Mouse (Mus musculus): ENCODE results near the gene Nt5c.
"Not testable (repeated sequence)": the region's sequence is repeated elsewhere in the genome, so short reads cannot be mapped to it uniquely, and the experiment has no call there.

The Nt5c gene

GRCm38 (mm10) chr11:115491356-115492083 is at the start of gene Nt5c:
TSS of gene Nt5c (minus strand) at chr11:115491862.
- in situ Hi-C loops (cut with MboI), result no loop called here

- in situ Hi-C loops (cut with MboI), result no loop called here
Measured at GRCm38 (mm10) chr11:115538045-115538444, 46.4 kb upstream of the Nt5c start.

GRCm38 (mm10) chr11:115536856-115537568 is 45.4 kb upstream of the Nt5c start:
- in situ Hi-C loops (cut with MboI), result no loop called here

- in situ Hi-C loops (cut with MboI), result no loop called here
Measured at GRCm38 (mm10) chr11:115536038-115536681, 44.5 kb upstream of the Nt5c start, which contains the start of gene Sumo2. TSS of gene Sumo2 (minus strand) at chr11:115536276.

- in situ Hi-C loops (cut with MboI), result no loop called here
Measured at GRCm38 (mm10) chr11:115535401-115536037, 43.9 kb upstream of the Nt5c start.

- in situ Hi-C loops (cut with MboI), result no loop called here
Measured at GRCm38 (mm10) chr11:115534759-115535371, 43.2 kb upstream of the Nt5c start.

GRCm38 (mm10) chr11:115526446-115526845 is 34.8 kb upstream of the Nt5c start:
- in situ Hi-C loops (cut with MboI), result not testable (repeated sequence)

- in situ Hi-C loops (cut with MboI), result no loop called here
Measured at GRCm38 (mm10) chr11:115522703-115523102, 31.0 kb upstream of the Nt5c start.

GRCm38 (mm10) chr11:115522238-115522637 is 30.6 kb upstream of the Nt5c start:
- in situ Hi-C loops (cut with MboI), result no loop called here

GRCm38 (mm10) chr11:115521080-115521479 is 29.4 kb upstream of the Nt5c start:
- in situ Hi-C loops (cut with MboI), result no loop called here

GRCm38 (mm10) chr11:115520218-115520617 is 28.6 kb upstream of the Nt5c start:
- in situ Hi-C loops (cut with MboI), result no loop called here

GRCm38 (mm10) chr11:115519581-115519980 is 27.9 kb upstream of the Nt5c start:
- in situ Hi-C loops (cut with MboI), result no loop called here

GRCm38 (mm10) chr11:115518693-115519092 is 27.0 kb upstream of the Nt5c start:
- in situ Hi-C loops (cut with MboI), result no loop called here

- in situ Hi-C loops (cut with MboI), result no loop called here
Measured at GRCm38 (mm10) chr11:115516942-115517341, 25.3 kb upstream of the Nt5c start.

GRCm38 (mm10) chr11:115515021-115515420 is 23.4 kb upstream of the Nt5c start:
- in situ Hi-C loops (cut with MboI), result no loop called here

GRCm38 (mm10) chr11:115514238-115514663 is 22.6 kb upstream of the Nt5c start, which contains the start of gene Jpt1:
TSS of gene Jpt1 (minus strand) at chr11:115514387.
- in situ Hi-C loops (cut with MboI), result no loop called here

GRCm38 (mm10) chr11:115513271-115514237 is 21.9 kb upstream of the Nt5c start:
- in situ Hi-C loops (cut with MboI), result no loop called here

GRCm38 (mm10) chr11:115512407-115513183 is 20.9 kb upstream of the Nt5c start:
- in situ Hi-C loops (cut with MboI), result no loop called here

- in situ Hi-C loops (cut with MboI), result no loop called here
Measured at GRCm38 (mm10) chr11:115512004-115512403, 20.3 kb upstream of the Nt5c start.

GRCm38 (mm10) chr11:115511121-115511520 is 19.5 kb upstream of the Nt5c start:
- in situ Hi-C loops (cut with MboI), result no loop called here
